Mouse (Mus musculus): ENCODE data around the gene Flnb. TPM values are rescaled to one million over a fixed set of nuclear protein-coding genes. Genes with fewer than 3 reads are reported as not detected.

The Flnb gene
- total RNA-seq, 2 experiments from 2014 or later, result 41.7 to 74.9 TPM

GRCm38 (mm10) chr14:7992158-7992557, 174.4 kb downstream of the Flnb start:
- no peak for DNase-seq

- peak; percentile 67 to 74 for DNase-seq
These were observed 176.6 kb downstream of the Flnb start, which contains the start of gene Dnase1l3 for GRCm38 (mm10) chr14:7994271-7994767. Dnase1l3 (minus strand) TSS chr14:7994573.

GRCm38 (mm10) chr14:7997255-7997696, 179.5 kb downstream of the Flnb start:
- DNase-seq, result peak; percentile 91 to 94

- no peak for DNase-seq
These were observed 181.3 kb downstream of the Flnb start for GRCm38 (mm10) chr14:7999030-7999429.

- no peak for DNase-seq
These were observed 181.7 kb downstream of the Flnb start for GRCm38 (mm10) chr14:7999435-7999834.

GRCm38 (mm10) chr14:8000247-8000646, 182.5 kb downstream of the Flnb start:
- no peak for DNase-seq

Other genes with a start within 250 kb of the Flnb start
- under 1 TPM; 0.20 to 0.72 TPM for gene Gm3558, start 249.4 kb upstream of the Flnb start, total RNA-seq (2021)
- not detected for gene Gm10338, start 222.4 kb upstream of the Flnb start, total RNA-seq (2021)
- gene Gm10128, start 174.0 kb upstream of the Flnb start, total RNA-seq (2021), result not detected
- gene Gm26661, start 26.4 kb upstream of the Flnb start, total RNA-seq (2021), result not detected
- gene Gm45521, start 139.3 kb downstream of the Flnb start, total RNA-seq (2021), result not detected
- gene Dnase1l3, start 176.6 kb downstream of the Flnb start, total RNA-seq (2021), result under 1 TPM; 0.20 to 0.43 TPM
- gene Abhd6, start 184.9 kb downstream of the Flnb start, total RNA-seq (2021), result 100 to 1,000 TPM in 1 of 2 experiments, 10 to 100 TPM in 1; 70.4 to 108 TPM